Mouse (Mus musculus): ENCODE results near the gene Rita1. TPM values are rescaled to one million over a fixed set of nuclear protein-coding genes. Genes with fewer than 3 reads are reported as not detected.

Gene Rita1
- total and polyA plus RNA-seq, 3 experiments: 18.1 to 22.1 TPM; not detected in 1

GRCm38 (mm10) chr5:120577935-120578441, 34.4 kb downstream of the Rita1 start (continued):
- TF ChIP-seq TAL1 (IDR thresholded peaks at IDR 0.05; ENCODE audit: low read length) (peak; percentile 47), ZNF384 (IDR thresholded peaks at IDR 0.05; ENCODE audit: low read depth, low read length) (peak; percentile 96), USF2 (IDR thresholded peaks at IDR 0.05; ENCODE audit: borderline replicate concordance in 1 of 2, insufficient read depth in 1 of 2, low read depth in 1 of 2, low read length in 2 of 2) (no peak), ZC3H11A (IDR thresholded peaks at IDR 0.05; ENCODE audit: low read depth, low read length) (peak; percentile 13; the same call in 1 of the 2 replicates), TCF12 (IDR thresholded peaks at IDR 0.05; ENCODE audit: low read depth, low read length) (0 out of 2 replicates have a peak, but pooled peaks have one; percentile 50), KAT2A (conservative IDR thresholded peaks at IDR 0.05; ENCODE audit: low read depth, low read length) (no peak), USF1 (IDR thresholded peaks at IDR 0.05; ENCODE audit: low read depth, low read length) (no peak), MYC (IDR thresholded peaks at IDR 0.05; ENCODE audit: low read depth, low read length) (peak; percentile 63; the same call in 1 of the 2 replicates), POLR2AphosphoS5 (IDR thresholded peaks at IDR 0.05; ENCODE audit: borderline replicate concordance, low read depth, low read length) (no peak), CHD2 (IDR thresholded peaks at IDR 0.05; ENCODE audit: low read length) (no peak), JUND (IDR thresholded peaks at IDR 0.05; ENCODE audit: low read depth, low read length) (no peak), MXI1 (IDR thresholded peaks at IDR 0.05; ENCODE audit: low read depth, low read length) (peak; percentile 80), MAZ (IDR thresholded peaks at IDR 0.05; ENCODE audit: low read depth, low read length) (peak; percentile 25; the same call in 1 of the 2 replicates), GATA1 (IDR thresholded peaks at IDR 0.05; ENCODE audit: low read depth, low read length) (peak; percentile 81), HCFC1 (IDR thresholded peaks at IDR 0.05; ENCODE audit: low read depth, low read length) (no peak; the same call in 1 of the 2 replicates), GABPA (IDR thresholded peaks at IDR 0.05; ENCODE audit: low read depth, low read length) (no peak), NRF1 (IDR thresholded peaks at IDR 0.05; ENCODE audit: insufficient read depth, low read depth, low read length, poor library complexity, severe bottlenecking) (no peak), UBTF (IDR thresholded peaks at IDR 0.05; ENCODE audit: borderline replicate concordance, insufficient read depth, low read depth, low read length) (no peak), ETS1 (IDR thresholded peaks at IDR 0.05; ENCODE audit: low read depth, low read length) (peak; percentile 69; the same call in 1 of the 2 replicates)

GRCm38 (mm10) chr5:120576781-120577301, 35.5 kb downstream of the Rita1 start:
- TF ChIP-seq TBP (IDR thresholded peaks at IDR 0.05; ENCODE audit: low read depth, low read length): no peak
- TF ChIP-seq MAZ (IDR thresholded peaks at IDR 0.05; ENCODE audit: low read depth, low read length): 0 out of 2 replicates have a peak, but pooled peaks have one; percentile 41
- Histone ChIP-seq H3K79me2 (ENCODE audit: control insufficient read depth, insufficient read depth, low read length, poor library complexity) (peaks cover 3% of the 10 kb centered on the region), H3K27me3 (ENCODE audit: control insufficient read depth in 1 of 2, insufficient read depth in 2 of 2, low read length in 2 of 2) (no peaks in the 10 kb centered on the region), H3K36me3 (ENCODE audit: control insufficient read depth in 1 of 2, insufficient read depth in 2 of 2, low read length in 2 of 2) (peaks cover 0 to 25% of the 10 kb centered on the region in 2 experiments; a peak in 3 of 4 replicates), H3K4me3 (ENCODE audit: control insufficient read depth in 1 of 2, insufficient read depth in 1 of 2, low read depth in 2 of 2, low read length in 2 of 2) (no peak overlapping the region), H3K9ac (ENCODE audit: control insufficient read depth, low read depth, low read length, poor library complexity, severe bottlenecking) (no peak overlapping the region), H3K27ac (ENCODE audit: control insufficient read depth, low read depth, low read length) (peak overlapping the region; percentile 77), H3K9me3 (replicated peaks; ENCODE audit: insufficient read depth, low read length) (no peaks in the 10 kb centered on the region), H3K4me1 (ENCODE audit: control insufficient read depth in 1 of 2, insufficient read depth in 2 of 2, low read length in 2 of 2) (peaks cover 13 to 20% of the 10 kb centered on the region in 2 experiments)
- peak; percentile 34 for DNase-seq (ENCODE audit: low read depth, low spot score)
